ENCODE assay signal across 26 mouse cellular contexts in the genomic region with DNA sequence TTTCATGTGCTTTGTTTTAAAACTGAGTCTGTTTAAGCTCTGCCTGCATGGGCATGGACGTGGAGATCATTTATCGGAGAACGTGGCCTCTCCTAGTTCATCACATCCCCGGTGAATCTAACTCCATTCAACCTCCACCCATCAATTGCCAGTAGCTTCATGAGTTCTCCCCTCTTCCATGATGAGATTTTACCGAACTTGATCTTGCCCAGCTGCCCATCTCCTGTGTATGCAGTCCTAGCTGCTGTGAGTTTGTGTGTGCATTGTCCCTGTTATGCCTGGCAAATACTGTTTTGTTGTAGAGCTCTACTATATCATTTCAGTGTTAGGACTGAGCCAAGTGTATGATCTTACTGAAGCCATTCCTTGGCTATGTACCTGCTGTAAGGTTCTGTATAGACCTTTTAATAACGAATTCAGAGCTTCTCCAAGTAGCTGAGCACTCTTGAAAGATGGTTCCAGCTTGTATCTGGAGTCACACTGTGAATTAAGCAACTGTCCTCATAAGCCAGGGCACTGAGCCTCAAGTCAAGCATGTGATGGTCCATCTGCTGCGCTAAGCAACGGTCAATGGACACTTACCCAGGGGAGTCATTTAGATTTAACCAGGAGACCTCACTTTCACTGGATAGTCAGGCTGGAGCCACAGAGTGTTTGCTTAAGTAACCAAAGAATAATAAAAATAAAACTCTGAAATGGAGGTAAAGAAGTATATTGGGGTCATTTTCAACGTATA.
A peak's percentile ranks its signal among the peaks of the same experiment; 100 is the strongest.
DNase-seq lines count a peak whose midpoint lies in the region; ATAC-seq and TF ChIP-seq lines count a peak whose summit lies in the region.
"Had no signal": no experiment of that assay in that cellular context is flagged by ENCODE, and none has a peak within 500 bp of the region (broad histone marks: within the 10 kb centered on the region; RNA-seq: fewer than 3 reads in every experiment).

No protein-coding gene starts in this region.

- H3K36me3 ChIP-seq in hindbrain, postnatal 0 days (ENCODE audit: insufficient read depth, low read length) = no peaks in the 10 kb centered on the region
- no peaks in the 10 kb centered on the region for H3K36me3 ChIP-seq in hindbrain, embryonic 13.5 days
- H3K36me3 ChIP-seq: heart, embryonic 12.5 days; hindbrain, embryonic 15.5 days; intestine, embryonic 15.5 days; limb, embryonic 12.5 days; liver, embryonic 15.5 days; midbrain, embryonic 12.5 days had no signal

- no peaks in the 10 kb centered on the region for H3K27me3 ChIP-seq in hindbrain, postnatal 0 days (ENCODE audit: insufficient read depth, low read length)
- no peaks in the 10 kb centered on the region for H3K27me3 ChIP-seq in hindbrain, embryonic 13.5 days
- H3K27me3 ChIP-seq: forebrain, embryonic 13.5 days; heart, embryonic 12.5 days; hindbrain, embryonic 15.5 days; intestine, embryonic 15.5 days; limb, embryonic 12.5 days; liver, embryonic 15.5 days; midbrain, embryonic 12.5 days had no signal

- peak; percentile 77 for DNase-seq in hindbrain, postnatal 0 days (ENCODE audit: low spot score)
- peak; percentile 65 for DNase-seq in cerebellum, adult 11 months
- peak; percentile 91 for DNase-seq in cerebellum, adult 9-10 months
- peak; percentile 75 to 77 for DNase-seq in cerebellum, postnatal 36 days
- DNase-seq in left cerebral cortex, postnatal 25 days (ENCODE audit: low spot score in 2 of 2) = no peak
- no peak for DNase-seq in left cerebral cortex, adult 18-20 months (ENCODE audit: low spot score in 2 of 2)
- DNase-seq in frontal cortex, postnatal 36 days (ENCODE audit: low spot score in 2 of 2) = no peak
- DNase-seq: adrenal gland, postnatal 25 days; gastrocnemius, postnatal 14 days; heart, adult 18-20 months; heart, postnatal 4 days; kidney, adult 2 months; kidney, postnatal 4 days; lung, embryonic 14.5 days; thymus, adult 2 months; thymus, postnatal 36 days had no signal

- 71% methylated on average over 9 of the region's 9 CpGs for WGBS in hindbrain, postnatal 0 days
- 89% methylated on average over 9 of the region's 9 CpGs for WGBS in hindbrain, embryonic 13.5 days

- intact Hi-C loops in left cerebral cortex, postnatal 25 days (cut with DNase I) = no loop called here

- no peaks in the 10 kb centered on the region for H3K4me1 ChIP-seq in hindbrain, postnatal 0 days (ENCODE audit: insufficient read depth, low read length)
- H3K4me1 ChIP-seq in hindbrain, embryonic 13.5 days (replicated peaks) = no peaks in the 10 kb centered on the region
- H3K4me1 ChIP-seq: heart, embryonic 12.5 days; hindbrain, embryonic 15.5 days; intestine, embryonic 15.5 days; limb, embryonic 12.5 days; liver, embryonic 15.5 days had no signal

- H3K4me3 ChIP-seq in hindbrain, postnatal 0 days (ENCODE audit: low read length) = no peak overlapping the region
- H3K4me3 ChIP-seq in hindbrain, embryonic 13.5 days = no peak overlapping the region
- H3K4me3 ChIP-seq: forebrain, embryonic 13.5 days; heart, embryonic 12.5 days; hindbrain, embryonic 15.5 days; intestine, embryonic 15.5 days; limb, embryonic 12.5 days; liver, embryonic 15.5 days; midbrain, embryonic 12.5 days had no signal

- no peaks in the 10 kb centered on the region for H3K9me3 ChIP-seq in hindbrain, postnatal 0 days (ENCODE audit: low read length)
- H3K9me3 ChIP-seq in hindbrain, embryonic 13.5 days = no peaks in the 10 kb centered on the region
- H3K9me3 ChIP-seq: forebrain, embryonic 13.5 days; heart, embryonic 12.5 days; hindbrain, embryonic 15.5 days; intestine, embryonic 15.5 days; limb, embryonic 12.5 days; liver, embryonic 15.5 days; midbrain, embryonic 12.5 days had no signal

- peak; percentile 85 for ATAC-seq in hindbrain, postnatal 0 days
- ATAC-seq in hindbrain, embryonic 13.5 days (ENCODE audit: low FRiP score) = no peak
- ATAC-seq: CD4-positive, CD25-positive, alpha-beta regulatory T cell, adult 4 months; forebrain, embryonic 13.5 days; intestine, embryonic 15.5 days had no signal

- no peak overlapping the region for H3K9ac ChIP-seq in hindbrain, postnatal 0 days (replicated peaks; ENCODE audit: low read length)
- H3K9ac ChIP-seq in hindbrain, embryonic 13.5 days = no peak overlapping the region
- H3K9ac ChIP-seq: forebrain, embryonic 13.5 days; heart, embryonic 12.5 days; hindbrain, embryonic 15.5 days; intestine, embryonic 15.5 days; limb, embryonic 12.5 days; liver, embryonic 15.5 days; lung, embryonic 14.5 days; midbrain, embryonic 12.5 days had no signal

- no peak overlapping the region for H3K27ac ChIP-seq in hindbrain, postnatal 0 days
- H3K27ac ChIP-seq in hindbrain, embryonic 13.5 days = no peak overlapping the region
- H3K27ac ChIP-seq: forebrain, embryonic 13.5 days; hindbrain, embryonic 15.5 days; intestine, embryonic 15.5 days; kidney, postnatal 0 days; limb, embryonic 12.5 days; liver, embryonic 15.5 days; midbrain, embryonic 12.5 days had no signal

- TF ChIP-seq CTCF in hindbrain, postnatal 0 days (IDR thresholded peaks at IDR 0.05; ENCODE audit: low read depth) = no peak

- H3K4me2 ChIP-seq in hindbrain, postnatal 0 days (ENCODE audit: low read depth, low read length) = no peak overlapping the region
- H3K4me2 ChIP-seq in hindbrain, embryonic 13.5 days = no peak overlapping the region
- H3K4me2 ChIP-seq: forebrain, embryonic 13.5 days; heart, embryonic 12.5 days; hindbrain, embryonic 15.5 days; intestine, embryonic 15.5 days; limb, embryonic 12.5 days; liver, embryonic 15.5 days; lung, embryonic 14.5 days; midbrain, embryonic 12.5 days had no signal

Comparison
In these comparisons a context has a peak if more than half of its experiments do, and no peak if none do; other contexts are left out.
1. DNase-seq: peak in hindbrain, postnatal 0 days (single experiment), cerebellum, adult 11 months (single experiment), cerebellum, adult 9-10 months (single experiment) and cerebellum, postnatal 36 days (2 of 2); none in left cerebral cortex, postnatal 25 days (0 of 2), left cerebral cortex, adult 18-20 months (0 of 2) and frontal cortex, postnatal 36 days (0 of 2).